Mouse (Mus musculus): Measurements from ENCODE around the gene P2ry14.
"Not testable (repeated sequence)": the region's sequence is repeated elsewhere in the genome, so short reads cannot be mapped to it uniquely, and the experiment has no call there.

P2ry14 gene

DNA sequence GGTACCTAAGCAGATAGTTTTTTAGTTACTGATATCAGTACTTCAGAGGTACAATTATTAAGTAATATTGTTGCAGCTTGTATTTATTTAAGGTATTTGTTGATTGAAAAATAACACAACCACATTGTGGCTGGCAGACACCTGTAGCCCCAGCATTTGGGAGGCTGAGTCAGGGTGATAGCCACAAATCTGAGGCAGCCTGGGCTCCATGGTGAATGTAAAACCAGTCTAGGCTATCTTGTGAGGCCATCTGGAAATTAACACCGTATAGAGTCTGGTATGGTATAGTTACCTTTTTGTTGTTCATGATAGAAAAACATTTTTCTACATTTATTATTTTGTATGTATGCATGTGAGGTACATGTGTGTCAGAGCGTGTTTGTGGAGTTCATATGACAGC lies 51.3 kb downstream of the P2ry14 start:
- DNase-seq, result no peak

DNA sequence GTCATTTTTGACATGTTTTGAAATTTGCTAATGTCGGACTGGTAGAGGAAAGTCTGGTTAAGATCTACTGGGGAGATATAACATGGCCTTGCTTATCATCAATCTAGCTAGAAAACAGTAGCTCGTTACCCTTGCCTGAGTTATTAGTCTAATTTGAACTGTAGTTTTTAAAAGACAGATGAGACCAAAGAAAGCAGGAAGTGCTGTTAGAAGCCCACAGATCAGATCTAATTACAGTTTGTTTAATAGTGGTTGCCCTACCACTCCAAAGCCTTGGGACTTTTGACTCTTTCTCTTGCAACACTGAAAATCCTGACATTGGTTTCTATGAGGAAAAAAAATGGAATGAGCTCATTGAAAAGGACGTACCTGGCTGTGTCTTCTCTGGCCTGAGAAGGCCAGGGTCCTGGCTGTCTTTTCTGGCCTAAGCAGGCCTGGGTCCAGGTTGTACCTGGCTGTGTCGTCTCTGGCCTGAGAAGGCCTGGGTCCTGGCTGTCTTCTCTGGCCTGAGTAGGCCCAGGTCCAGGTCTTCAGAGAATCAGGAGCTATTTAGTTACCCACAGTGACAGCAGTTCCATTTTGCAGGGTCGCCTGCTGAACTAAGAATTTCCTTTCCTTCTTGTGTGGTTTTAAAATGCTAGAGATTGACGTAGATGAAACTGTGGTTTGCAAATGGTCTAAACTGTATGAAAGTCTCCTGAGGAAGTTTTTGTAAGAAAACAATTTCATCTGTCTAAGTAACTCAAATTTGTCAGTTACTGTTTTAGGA lies 52.0 kb downstream of the P2ry14 start, which contains the start of gene Gpr171:
Gene Gpr171 (minus strand): TSS at position 604 of the 769 bp plus-strand sequence.
- DNase-seq, result no peak

DNA sequence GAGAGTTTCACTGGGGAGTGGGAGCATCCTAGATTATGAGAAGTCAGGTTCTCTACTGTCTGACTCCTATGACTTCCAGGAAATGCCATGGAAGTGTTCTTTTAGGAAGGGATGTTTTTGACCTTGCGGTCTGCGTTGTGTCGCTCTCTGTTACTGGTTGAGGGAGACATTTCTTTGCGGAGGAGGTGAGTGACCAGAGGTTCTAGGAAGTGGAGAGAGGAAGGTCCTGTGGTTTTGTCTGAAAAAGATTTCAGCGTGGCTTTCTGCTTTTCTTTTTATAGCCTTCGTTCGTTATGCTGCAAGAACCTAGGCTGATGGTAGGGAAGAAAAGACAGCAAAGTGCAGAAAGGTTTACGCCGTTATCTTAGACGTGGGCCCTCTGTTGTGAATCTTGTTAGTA lies 54.9 kb downstream of the P2ry14 start:
- DNase-seq, result no peak

DNA sequence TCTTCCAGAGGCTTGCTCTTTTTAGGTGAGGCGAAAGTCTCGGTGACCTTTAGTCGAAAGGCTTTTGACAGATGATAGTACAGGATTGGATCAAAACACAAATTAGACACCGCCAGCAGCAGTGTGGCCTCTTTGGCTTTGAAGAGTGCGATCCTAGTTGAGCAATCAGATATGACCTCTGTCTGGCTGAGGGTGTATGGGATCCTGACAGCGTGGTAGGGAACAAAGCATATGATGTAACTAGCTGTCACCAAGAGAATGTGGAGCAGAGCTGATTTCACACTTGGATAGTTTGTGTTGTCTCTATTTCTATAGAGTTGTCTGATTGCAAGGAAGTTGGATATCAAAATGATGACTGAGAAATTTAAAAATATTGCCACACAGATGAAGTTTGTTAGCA lies 56.0 kb downstream of the P2ry14 start:
- DNase-seq, result no peak

DNA sequence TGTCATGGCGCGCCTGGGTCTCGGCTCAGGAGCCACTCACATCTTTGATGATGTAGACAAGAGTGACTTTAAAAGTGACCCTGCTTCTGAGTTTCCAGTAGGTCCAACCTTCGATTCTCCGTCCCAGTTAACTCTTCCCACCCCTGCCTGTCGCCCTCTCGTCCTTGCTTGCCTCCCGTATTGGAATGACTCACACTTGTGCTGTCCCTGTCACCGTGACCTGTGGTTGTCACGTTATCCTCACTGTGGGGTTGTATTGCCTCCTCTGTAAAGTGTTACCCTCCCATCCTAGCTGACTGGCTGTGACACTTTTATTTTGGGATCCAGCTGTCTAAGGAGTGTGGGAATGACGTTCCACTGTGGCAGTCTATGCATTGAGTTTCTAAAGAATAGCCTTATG lies 60.7 kb downstream of the P2ry14 start:
- no peak for DNase-seq

DNA sequence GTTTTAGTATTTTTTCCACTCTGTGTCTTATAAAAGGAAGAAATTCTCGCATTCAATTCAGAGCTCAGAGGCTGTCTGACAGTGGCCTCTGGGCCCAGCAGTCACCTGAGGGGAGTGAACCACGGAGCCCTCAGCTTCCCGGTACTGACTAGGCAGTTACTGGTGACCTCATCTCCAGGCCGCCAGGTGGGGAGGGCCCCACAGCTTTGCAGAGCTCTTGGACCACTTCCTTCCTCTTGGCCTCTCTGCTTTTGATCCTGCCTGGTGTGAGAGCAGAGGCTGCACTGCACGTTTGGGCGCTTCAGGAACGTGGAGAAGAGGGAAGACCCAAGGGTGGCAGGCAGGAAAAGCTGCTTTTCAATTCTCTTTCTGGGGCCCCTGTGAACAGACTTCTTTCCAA lies 72.5 kb downstream of the P2ry14 start:
- DNase-seq, result peak; percentile 15

DNA sequence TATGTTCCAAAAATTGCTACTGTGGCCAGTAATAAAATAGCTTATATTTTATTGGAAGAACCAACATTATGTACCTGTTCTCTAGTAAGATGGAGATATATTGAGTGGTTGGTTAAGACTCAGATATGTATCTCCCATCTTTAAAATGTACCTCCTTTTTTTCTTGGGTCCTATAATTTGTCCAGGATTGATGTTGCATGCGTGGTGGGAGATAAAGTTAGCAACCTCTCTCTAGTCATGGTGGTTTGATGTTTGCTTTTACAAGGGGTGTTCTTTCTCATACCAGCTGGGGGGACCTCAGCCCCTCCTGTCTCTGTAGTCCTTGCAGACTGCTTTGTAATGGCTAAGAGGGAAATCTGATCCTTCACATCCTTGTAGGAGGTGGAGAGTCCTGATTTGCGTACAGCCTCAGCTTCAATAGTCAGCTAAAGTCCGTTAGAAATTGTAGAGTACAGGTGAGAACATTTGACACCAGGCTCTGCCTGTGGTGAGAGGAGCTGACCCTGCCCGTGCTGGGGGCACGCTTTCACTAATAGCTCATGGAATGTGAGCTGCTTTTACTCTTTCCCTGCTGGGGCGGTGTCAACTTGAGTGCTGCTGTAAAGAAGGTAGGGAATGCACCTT lies 73.0 kb downstream of the P2ry14 start:
- DNase-seq, result no peak

DNA sequence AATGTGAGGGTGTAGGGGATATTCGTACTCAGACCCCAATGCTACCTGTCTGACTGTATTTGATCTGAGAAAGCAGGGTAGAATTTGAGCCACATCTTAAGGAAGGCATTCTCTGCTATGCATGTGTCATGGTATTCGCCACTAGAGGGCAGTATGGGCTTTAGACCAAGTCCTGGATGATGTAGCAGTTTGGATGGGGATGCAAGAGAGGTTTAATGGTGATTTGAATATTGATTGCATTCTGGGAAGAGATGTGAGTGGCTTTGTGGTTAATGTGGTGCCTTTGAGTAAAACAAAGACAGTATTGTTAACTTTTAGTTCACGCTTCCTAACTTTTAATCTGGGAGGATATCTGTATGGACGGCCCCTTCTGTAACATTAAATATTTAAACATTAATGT lies 74.1 kb downstream of the P2ry14 start:
- peak; percentile 35 for DNase-seq

DNA sequence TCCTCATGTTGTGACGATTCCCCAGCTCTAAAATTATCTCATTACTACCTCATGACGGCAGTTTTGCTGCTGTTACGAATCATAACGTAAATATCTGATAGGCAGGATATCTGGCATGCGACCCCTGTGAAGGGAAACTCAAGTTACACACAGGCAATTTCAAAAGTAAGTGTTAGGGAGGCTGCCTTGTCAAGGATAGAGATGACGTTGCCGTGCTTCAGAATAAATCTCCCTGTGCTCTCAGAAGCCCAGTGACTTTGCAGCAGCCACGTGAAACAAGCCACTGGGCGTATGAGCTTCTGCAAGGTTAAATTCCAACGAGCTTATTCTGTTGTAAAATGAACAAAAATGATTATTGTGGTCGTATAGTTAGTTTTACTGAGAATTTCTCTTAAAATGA lies 74.8 kb downstream of the P2ry14 start:
- no peak for DNase-seq

DNA sequence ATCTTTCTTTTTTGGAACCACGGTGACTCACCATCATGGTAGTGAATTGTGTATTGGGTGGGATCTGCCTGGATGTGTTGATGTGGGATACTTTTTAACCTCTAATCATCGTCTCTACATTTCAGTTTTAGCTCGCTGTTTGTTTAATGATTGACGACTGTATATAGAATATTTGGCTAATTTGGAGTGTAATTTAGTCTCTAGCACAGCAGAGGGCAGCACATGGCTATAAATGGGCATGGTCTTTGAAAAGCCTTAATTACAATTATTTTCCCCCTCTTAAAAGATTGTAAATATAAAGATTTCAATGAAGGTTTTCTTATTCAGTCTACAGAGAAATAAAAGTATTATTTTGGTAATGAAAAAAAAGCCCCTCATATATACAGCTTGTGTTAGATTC lies 76.1 kb downstream of the P2ry14 start:
- no peak for DNase-seq

DNA sequence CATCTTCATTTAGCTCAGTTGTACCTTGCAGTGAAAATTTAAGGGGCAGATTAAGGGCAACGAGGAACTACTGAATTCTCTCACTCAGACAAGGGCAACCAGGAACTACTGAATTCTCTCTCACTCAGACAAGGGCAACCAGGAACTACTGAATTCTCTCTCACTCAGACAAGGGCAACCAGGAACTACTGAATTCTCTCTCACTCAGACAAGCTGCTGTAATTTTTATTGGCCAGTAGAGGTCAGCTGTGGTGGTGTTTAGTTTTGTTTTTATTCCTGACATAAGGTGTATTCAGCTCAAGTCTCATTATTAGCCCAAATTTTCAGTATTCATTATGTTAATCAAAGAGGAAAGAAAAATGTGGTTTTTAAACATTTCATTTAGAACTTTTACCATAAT lies 84.3 kb downstream of the P2ry14 start:
- DNase-seq, result not testable (repeated sequence)

DNA sequence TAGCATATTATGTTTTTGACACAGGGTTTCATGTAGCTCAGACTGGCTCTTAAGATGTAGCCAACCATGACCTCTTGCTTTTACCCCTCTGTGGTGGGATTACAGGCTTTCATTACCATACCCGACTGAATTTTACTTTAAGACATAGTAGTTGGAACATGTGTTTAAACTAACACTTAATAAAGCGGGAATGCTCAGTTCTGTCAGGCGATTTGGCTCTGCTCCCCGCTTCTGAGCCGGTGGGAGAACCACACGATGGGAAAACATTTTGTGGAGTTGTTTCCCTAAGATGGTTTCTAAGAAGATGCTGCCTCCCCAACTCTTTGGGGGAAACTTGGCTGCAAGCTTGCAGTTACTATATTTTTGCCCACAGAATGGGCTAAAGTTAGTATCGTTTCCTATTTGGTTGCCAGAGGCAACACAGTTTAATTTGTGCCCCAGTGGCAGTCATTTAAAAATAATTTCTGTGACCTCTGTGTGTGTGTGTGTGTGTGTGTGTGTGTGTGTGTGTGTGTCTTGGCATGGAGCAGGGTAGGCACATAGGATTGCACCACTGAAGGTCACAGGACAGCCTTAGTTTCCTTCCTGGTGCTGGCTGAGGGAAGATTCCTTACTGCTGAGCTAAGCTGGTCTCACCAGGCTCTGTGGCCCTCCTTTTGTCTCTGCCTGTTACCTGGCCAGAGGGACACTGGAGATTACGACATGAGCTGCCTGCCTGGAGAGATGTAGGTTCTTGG lies 86.7 kb downstream of the P2ry14 start:
- DNase-seq, result no peak

DNA sequence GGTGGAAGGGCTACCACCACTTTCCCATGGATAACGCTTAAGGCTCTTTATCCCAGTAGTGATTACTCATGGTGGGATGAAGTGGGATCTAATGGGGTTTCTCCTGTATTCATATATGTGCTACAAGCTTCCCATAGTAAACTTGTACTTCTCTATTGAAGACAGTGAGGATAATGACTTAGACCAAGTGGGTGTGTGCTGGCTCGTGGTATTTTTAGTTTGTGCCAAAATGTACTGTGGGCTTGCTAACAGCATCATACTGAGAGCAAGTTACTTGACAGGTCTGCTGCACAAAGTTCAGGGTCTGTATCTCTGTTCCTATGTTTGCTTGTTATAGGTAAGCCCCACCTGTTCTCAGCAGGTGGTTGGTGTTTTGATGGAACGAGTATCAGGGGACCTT lies 87.5 kb downstream of the P2ry14 start:
- DNase-seq, result no peak

Measured in cerebellum, adult 11 months (tissue).